7 mouse cellular contexts compared by ENCODE assay signal in the genomic region with DNA sequence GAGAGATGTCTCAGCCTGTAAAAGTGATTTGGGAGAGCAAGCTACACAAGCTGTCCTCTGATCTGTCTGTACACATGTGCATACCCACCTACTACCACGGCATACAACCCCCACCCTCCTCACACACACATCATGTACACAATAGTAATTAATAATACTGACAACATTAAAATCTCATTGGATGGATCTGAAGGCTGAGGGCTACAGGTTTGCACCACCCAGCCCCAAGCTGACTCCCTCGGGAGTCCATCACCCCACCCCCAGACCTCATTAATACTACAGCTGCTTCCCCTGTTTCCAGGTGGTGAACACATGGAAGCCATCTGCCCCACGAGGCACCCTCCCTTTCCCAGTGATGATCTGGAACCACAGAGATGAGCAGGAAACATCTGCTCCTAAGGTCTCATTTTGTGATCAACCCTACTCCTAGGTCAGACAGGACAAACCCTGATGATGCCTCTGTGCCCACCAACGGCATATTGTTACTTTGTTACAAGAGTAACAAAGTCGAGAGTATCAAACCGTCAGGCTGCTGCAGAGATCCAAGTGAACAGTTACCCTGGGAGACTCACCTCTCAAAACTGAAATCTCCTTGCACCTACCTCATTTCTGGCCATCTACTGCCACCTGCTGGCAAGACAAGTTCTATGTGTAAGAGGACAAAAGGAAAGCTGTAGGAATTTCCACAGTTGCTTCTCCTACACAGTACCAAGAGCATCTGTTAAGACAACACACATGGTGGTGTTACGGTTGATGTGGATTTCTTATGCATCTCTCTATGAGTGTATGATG.
DNase-seq lines count a peak whose midpoint lies in the region; ATAC-seq lines count a peak whose summit lies in the region.

No protein-coding gene starts in this region.

- H3K27me3 ChIP-seq in midbrain, embryonic 15.5 days (replicated peaks) = no peaks in the 10 kb centered on the region
- H3K27me3 ChIP-seq in splenic B cell, adult 2 months (ENCODE audit: control insufficient read depth, insufficient read depth, low read length, poor library complexity, severe bottlenecking) = no peaks in the 10 kb centered on the region

- 34% methylated on average over 7 of the region's 7 CpGs for WGBS in midbrain, embryonic 15.5 days

- no peak overlapping the region for H3K9ac ChIP-seq in midbrain, embryonic 15.5 days

- no peak overlapping the region for H3K27ac ChIP-seq in midbrain, embryonic 15.5 days

- no peaks in the 10 kb centered on the region for H3K36me3 ChIP-seq in midbrain, embryonic 15.5 days (replicated peaks)
- no peaks in the 10 kb centered on the region for H3K36me3 ChIP-seq in splenic B cell, adult 2 months (ENCODE audit: control insufficient read depth, insufficient read depth, low read length, poor library complexity, severe bottlenecking)

- peak; percentile 70 for ATAC-seq in common myeloid progenitor, adult 5-6 weeks (replicated peaks; ENCODE audit: low read depth, poor library complexity, severe bottlenecking)
- peak; percentile 84 for ATAC-seq in midbrain, embryonic 15.5 days (replicated peaks)

- peak; percentile 55 for DNase-seq in adrenal gland, adult 8-10 months
- DNase-seq in gastrocnemius, postnatal 10 days = peak; percentile 77
- peak; percentile 86 for DNase-seq in kidney, adult 18-20 months
- peak; percentile 77 to 85 for DNase-seq in left cerebral cortex, postnatal 36 days (ENCODE audit: low spot score in 2 of 2)
- DNase-seq in splenic B cell, adult 2 months (ENCODE audit: low read depth, low spot score) = peak; percentile 60

- H3K4me1 ChIP-seq in midbrain, embryonic 15.5 days = no peaks in the 10 kb centered on the region; the same call in 1 of the 2 replicates

- no peak overlapping the region for H3K4me2 ChIP-seq in midbrain, embryonic 15.5 days

- H3K4me3 ChIP-seq in midbrain, embryonic 15.5 days = no peak overlapping the region

- intact Hi-C loops in left cerebral cortex, postnatal 36 days (cut with DNase I) = loop anchor here (10.0 kb wide), 2 partner anchors 155 to 425 kb away; no protein-coding TSS in a partner anchor

- no peaks in the 10 kb centered on the region for H3K9me3 ChIP-seq in midbrain, embryonic 15.5 days
